Mouse (Mus musculus) gastrocnemius, adult 8-10 months (tissue): ENCODE measurements around the gene 1700008P02Rik. TPM values are rescaled to one million over a fixed set of nuclear protein-coding genes. Genes with fewer than 3 reads are reported as not detected.
"Not testable (repeated sequence)": the region's sequence is repeated elsewhere in the genome, so short reads cannot be mapped to it uniquely, and the experiment has no call there.

ENCODE experiments used
- DNase-seq, 2 experiments: peaks; one replicate each; pipeline ENCODE4 v3.0.0; 2022; ENCODE audit warnings: low spot score in 2 of 2
- total RNA-seq, 4 experiments: library from RNA; stranded (reverse); gene quantifications; 2 replicates each; pipeline ENCODE4 v1.2.4; 2022

The 1700008P02Rik gene
- total RNA-seq, result not detected

DNA sequence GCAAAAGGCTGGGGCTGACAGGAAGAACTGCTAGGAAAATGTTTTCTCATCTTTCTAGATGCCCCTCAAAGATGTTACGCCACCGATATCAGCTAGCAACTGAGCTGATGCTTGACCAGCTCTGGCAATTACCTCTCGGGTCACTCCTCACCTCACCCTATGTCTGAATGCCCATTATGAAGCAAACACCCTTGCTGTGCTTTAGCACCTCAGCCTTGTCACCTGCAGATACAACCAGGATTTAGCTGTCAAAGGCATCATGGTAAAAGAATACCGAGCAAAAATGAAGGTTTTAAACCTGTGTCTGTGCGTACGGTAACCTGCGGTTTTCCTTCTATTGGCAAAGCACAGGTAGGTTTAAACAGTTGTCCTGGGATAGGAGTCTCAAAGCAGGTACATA is at the start of gene 1700008P02Rik:
Gene 1700008P02Rik, minus strand, starts transcription at position 101 of the 400 bp plus-strand sequence.
- DNase-seq, result no peak

DNA sequence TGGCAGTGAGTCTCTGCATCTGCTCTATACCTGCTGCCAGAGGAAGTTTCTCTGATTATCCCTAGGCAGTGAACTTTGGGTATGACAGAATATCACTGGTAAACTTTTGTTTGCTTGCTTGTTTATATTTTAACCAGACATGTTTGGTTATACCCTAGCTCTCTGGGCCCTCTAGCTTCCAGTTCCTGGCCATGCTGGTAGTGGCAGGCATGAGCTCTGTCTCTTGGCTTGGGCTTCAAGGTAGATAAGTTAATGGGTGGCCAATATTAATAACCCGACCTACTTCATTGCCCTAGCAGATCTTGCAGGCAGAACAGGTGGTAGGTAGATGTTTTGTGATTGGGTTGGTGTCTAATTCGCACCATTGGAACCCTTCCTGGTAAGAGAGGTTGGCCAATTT is 29.2 kb upstream of the 1700008P02Rik start:
- no peak for DNase-seq

GRCm38 (mm10) chr3:6638151-6638550 is 17.9 kb upstream of the 1700008P02Rik start:
- DNase-seq, result not testable (repeated sequence)

GRCm38 (mm10) chr3:6634256-6634655 is 14.0 kb upstream of the 1700008P02Rik start:
- no peak for DNase-seq

- no peak for DNase-seq
Measured at GRCm38 (mm10) chr3:6617881-6618280, 2.4 kb downstream of the 1700008P02Rik start.
